Mouse (Mus musculus) embryonic facial prominence, embryonic 12.5 days (tissue): Measurements from ENCODE around the gene Kank1. TPM values are rescaled to one million over a fixed set of nuclear protein-coding genes. Genes with fewer than 3 reads are reported as not detected.

Source experiments
- ATAC-seq: fragments of 200-750 bp; cut with Nextera tagmentation; 2 replicates; pipeline ENCODE4 v1.8.0; 2017; ENCODE audit not compliant: insufficient number of reproducible peaks, insufficient read depth, low FRiP score, low TSS enrichment
- H3K27ac ChIP-seq: fragments of 300-500 bp; sonication (generic); 2 replicates; pipeline ENCODE4 v1.5.1; 2016; ENCODE audit warnings: mild to moderate bottlenecking
- H3K27me3 ChIP-seq: fragments of 300-500 bp; sonication (generic); 2 replicates; pipeline ENCODE4 v1.6.1; 2016; ENCODE audit warnings: mild to moderate bottlenecking, moderate library complexity
- H3K36me3 ChIP-seq: fragments of 300-500 bp; sonication (generic); 2 replicates; pipeline ENCODE4 v1.6.1; 2016; ENCODE audit warnings: mild to moderate bottlenecking
- H3K4me1 ChIP-seq: fragments of 300-500 bp; sonication (generic); 2 replicates; pipeline ENCODE4 v1.6.1; 2016
- H3K4me2 ChIP-seq: fragments of 300-500 bp; sonication (generic); replicated peaks from 2 replicates; pipeline ENCODE4 v1.6.1; 2016; ENCODE audit warnings: mild to moderate bottlenecking, moderate library complexity
- H3K4me3 ChIP-seq: fragments of 300-500 bp; sonication (generic); 2 replicates; pipeline ENCODE4 v1.5.1; 2016; ENCODE audit warnings: mild to moderate bottlenecking
- H3K9ac ChIP-seq: fragments of 300-500 bp; sonication (generic); 2 replicates; pipeline ENCODE4 v1.6.1; 2016; ENCODE audit warnings: mild to moderate bottlenecking, moderate library complexity
- H3K9me3 ChIP-seq: fragments of 300-500 bp; sonication (generic); 2 replicates; pipeline ENCODE4 v1.6.1; 2016; ENCODE audit warnings: mild to moderate bottlenecking, moderate library complexity
- WGBS: fragments of 180-500 bp; shearing (Covaris S2); methylation state at CpG from one replicate; pipeline ENCODE4 v1.1.7; 2016; 5-methylcytosine and 5-hydroxymethylcytosine counted together
- polyA plus RNA-seq: library from polyadenylated mRNA; unstranded; fragments of >200 nt; fragmentation: Nextera tagmentation; extraction: Ambion mirVana; gene quantifications from 2 replicates; pipeline ENCODE4 v1.2.1, GENCODE M21; 2016

Kank1 gene
- polyA plus RNA-seq, 1 experiment from 2014 or later: 27.6 TPM

DNA sequence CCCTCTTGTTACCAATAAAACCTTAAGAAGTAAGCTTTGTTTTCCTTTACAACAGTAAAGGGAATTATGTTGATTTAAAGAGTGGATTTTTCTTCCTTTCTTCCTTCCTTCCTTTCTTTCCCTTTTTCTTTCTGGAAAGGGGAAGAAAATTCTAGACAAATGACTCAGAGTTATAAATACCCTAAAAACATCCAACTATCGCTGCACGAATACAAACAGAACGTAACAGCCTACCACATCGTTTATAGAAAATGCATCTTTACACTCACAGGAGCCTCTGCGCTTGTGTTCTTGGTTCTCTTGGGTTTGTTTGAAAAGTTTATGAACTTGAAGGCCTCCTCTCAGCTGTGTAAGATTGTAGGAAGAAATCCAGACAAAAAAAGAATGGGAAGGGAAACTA is 178.7 kb downstream of the Kank1 start:
- Histone ChIP-seq H3K4me2 (no peak overlapping the region), H3K9me3 (no peaks in the 10 kb centered on the region), H3K4me1 (peaks cover 16% of the 10 kb centered on the region), H3K36me3 (peaks cover 15% of the 10 kb centered on the region), H3K27me3 (no peaks in the 10 kb centered on the region), H3K27ac (no peak overlapping the region), H3K4me3 (no peak overlapping the region), H3K9ac (no peak overlapping the region)
- 66% methylated on average over 5 of the region's 5 CpGs for WGBS
- no peak for ATAC-seq

DNA sequence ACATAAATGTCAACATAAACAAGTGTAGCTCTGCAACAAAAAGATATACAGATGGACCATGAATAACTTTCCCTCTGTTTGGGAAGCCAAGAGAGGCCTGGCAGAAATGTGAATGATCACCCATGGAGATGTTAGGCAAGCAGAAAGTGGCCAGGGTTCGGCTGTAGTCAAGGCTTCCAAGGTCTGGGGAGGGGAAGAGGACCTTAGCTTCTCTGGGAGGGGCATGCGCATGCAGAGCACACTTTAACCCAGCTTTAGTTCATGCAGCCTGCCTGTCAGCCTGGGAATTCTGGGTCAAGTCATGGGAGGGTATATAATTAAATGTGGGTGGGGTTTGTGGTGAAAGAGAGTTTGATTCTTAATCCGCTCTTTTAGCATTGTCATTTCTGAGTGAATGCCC is 180.9 kb downstream of the Kank1 start:
- no peak overlapping the region for H3K4me3 ChIP-seq
- no peak overlapping the region for H3K27ac ChIP-seq
- H3K4me2 ChIP-seq: no peak overlapping the region
- no peaks in the 10 kb centered on the region for H3K9me3 ChIP-seq
- no peak for ATAC-seq
- no peaks in the 10 kb centered on the region for H3K27me3 ChIP-seq
- H3K36me3 ChIP-seq: peaks cover 3% of the 10 kb centered on the region; the same call in 1 of the 2 replicates
- H3K9ac ChIP-seq: no peak overlapping the region
- peaks cover 16% of the 10 kb centered on the region for H3K4me1 ChIP-seq
- 86% methylated on average over 3 of the region's 3 CpGs for WGBS

DNA sequence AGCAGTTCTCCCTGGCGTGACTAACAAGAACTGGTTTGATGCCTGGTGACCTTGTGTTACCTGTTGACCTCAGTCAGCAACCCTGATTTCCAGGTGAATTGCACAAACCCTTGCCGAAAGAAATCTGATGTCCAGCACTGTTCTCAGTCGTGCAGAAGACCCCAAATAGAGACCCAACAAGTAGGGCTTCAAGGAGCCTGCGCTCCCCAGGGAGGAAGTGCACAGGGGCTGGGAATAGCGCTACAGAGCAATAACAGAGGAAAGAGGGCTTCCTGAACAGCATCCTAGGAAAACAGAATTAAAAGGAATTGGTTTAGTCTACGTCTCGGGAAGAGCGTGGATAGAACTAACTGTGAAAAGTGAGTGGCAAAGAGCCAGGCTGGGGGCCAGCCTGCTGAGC is 183.2 kb downstream of the Kank1 start:
- WGBS: 69% methylated on average over 8 of the region's 8 CpGs

DNA sequence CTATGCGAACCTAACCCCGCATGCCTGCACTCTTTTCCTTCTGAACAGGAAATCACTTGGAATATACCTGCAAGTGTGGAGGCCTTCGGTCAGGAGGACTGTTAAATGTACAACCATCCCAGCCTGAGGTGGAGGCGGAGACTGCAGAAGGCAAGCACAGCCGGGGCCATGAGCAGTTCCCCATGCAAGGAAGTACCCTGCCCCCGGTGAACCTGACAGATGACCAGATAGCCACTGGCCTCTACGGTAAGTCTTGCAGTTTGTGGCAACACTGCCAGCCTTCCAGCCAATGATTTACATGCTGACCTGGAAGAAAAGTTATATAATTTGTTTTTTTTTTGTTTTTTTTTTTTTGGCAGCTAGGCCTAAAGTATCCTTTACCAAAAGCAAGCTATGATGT is 185.3 kb downstream of the Kank1 start:
- H3K36me3 ChIP-seq: peaks cover 16% of the 10 kb centered on the region

More for the DNA sequence above, 183.2 kb downstream of the Kank1 start:
- Histone ChIP-seq H3K4me2 (no peak overlapping the region), H3K9ac (no peak overlapping the region), H3K4me1 (peaks cover 14% of the 10 kb centered on the region), H3K9me3 (no peaks in the 10 kb centered on the region), H3K36me3 (peaks cover 3% of the 10 kb centered on the region; the same call in 1 of the 2 replicates), H3K27me3 (no peaks in the 10 kb centered on the region), H3K4me3 (no peak overlapping the region), H3K27ac (no peak overlapping the region)
- no peak for ATAC-seq

DNA sequence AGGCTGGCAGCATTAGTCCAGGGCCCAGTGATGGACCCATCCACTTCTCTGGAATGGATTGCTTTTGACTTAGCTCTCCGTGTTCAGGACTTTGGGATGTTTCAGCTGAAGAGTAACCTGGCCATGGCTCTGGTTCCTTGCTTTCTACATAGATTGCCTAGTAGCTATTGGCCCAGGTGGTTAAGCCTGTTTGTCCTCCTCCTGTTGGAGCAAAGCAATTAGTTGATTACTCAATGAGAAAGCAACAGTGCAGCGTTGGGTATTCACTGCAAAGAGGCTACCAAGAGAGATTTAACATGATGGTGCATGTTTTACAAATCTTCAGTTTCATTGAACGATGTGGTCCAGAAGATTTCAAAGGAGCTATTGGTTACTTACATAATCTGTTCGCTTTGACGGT is 186.6 kb downstream of the Kank1 start:
- Histone ChIP-seq H3K4me3 (no peak overlapping the region), H3K9ac (no peak overlapping the region), H3K9me3 (no peaks in the 10 kb centered on the region), H3K27ac (no peak overlapping the region), H3K27me3 (no peaks in the 10 kb centered on the region), H3K4me2 (no peak overlapping the region), H3K4me1 (0 out of 2 replicates have a peak, but pooled peaks cover 3% of the 10 kb centered on the region), H3K36me3 (peaks cover 17% of the 10 kb centered on the region)
- WGBS: 83% methylated on average over 5 of the region's 5 CpGs
- no peak for ATAC-seq

More for the DNA sequence above, 185.3 kb downstream of the Kank1 start:
- 83% methylated on average over 7 of the region's 7 CpGs for WGBS
- no peak for ATAC-seq
- Histone ChIP-seq H3K4me1 (0 out of 2 replicates have a peak, but pooled peaks cover 3% of the 10 kb centered on the region), H3K4me2 (no peak overlapping the region), H3K27me3 (no peaks in the 10 kb centered on the region), H3K27ac (no peak overlapping the region), H3K9me3 (no peaks in the 10 kb centered on the region), H3K9ac (no peak overlapping the region), H3K4me3 (no peak overlapping the region)

DNA sequence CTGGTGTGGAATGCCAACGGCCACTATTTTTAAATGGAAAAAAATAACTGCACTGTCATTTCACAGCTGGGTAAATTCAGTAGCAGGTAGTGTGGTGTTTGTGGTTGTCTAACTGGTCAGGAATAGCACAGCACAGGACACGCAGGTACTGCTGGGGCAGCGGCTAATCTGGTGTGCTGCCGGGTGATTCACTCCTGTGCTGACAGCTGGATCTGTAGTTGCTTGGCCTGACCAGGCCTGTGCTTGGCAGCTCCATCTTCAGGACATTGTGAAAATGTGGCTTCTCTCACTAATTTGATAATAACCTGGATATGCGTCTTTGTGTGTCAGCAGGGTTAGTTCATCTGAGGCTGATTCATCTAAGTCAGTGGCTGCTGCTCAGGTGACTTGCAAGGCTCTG is 189.7 kb downstream of the Kank1 start:
- Histone ChIP-seq H3K9ac (no peak overlapping the region), H3K27me3 (no peaks in the 10 kb centered on the region), H3K9me3 (no peaks in the 10 kb centered on the region), H3K27ac (no peak overlapping the region), H3K4me3 (no peak overlapping the region), H3K4me1 (no peaks in the 10 kb centered on the region), H3K4me2 (no peak overlapping the region), H3K36me3 (peaks cover 28% of the 10 kb centered on the region)
- 84% methylated on average over 5 of the region's 5 CpGs for WGBS
- ATAC-seq: no peak

DNA sequence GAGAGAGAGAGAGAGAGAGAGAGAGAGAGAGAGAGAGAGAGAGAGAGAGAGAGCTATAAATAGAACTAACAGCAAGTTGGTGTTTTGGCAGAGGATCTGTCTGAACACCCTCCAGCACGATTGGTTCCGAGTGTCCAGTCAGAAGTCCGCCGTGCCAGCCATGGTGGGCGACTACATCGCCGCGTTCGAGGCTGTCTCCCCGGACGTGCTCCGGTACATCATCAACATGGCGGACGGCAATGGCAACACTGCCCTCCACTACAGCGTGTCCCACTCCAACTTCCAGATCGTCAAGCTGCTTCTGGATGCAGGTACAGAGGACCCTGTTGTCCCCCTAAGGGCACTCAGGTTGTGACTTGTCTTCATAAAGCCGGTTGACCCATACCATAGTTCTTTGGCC is 191.1 kb downstream of the Kank1 start:
- no peak overlapping the region for H3K4me3 ChIP-seq
- no peaks in the 10 kb centered on the region for H3K27me3 ChIP-seq
- H3K4me1 ChIP-seq: no peaks in the 10 kb centered on the region
- no peaks in the 10 kb centered on the region for H3K9me3 ChIP-seq
- WGBS: 97% methylated on average over 17 of the region's 17 CpGs
- ATAC-seq: no peak
- no peak overlapping the region for H3K27ac ChIP-seq
- peaks cover 32% of the 10 kb centered on the region for H3K36me3 ChIP-seq
- no peak overlapping the region for H3K4me2 ChIP-seq
- no peak overlapping the region for H3K9ac ChIP-seq

DNA sequence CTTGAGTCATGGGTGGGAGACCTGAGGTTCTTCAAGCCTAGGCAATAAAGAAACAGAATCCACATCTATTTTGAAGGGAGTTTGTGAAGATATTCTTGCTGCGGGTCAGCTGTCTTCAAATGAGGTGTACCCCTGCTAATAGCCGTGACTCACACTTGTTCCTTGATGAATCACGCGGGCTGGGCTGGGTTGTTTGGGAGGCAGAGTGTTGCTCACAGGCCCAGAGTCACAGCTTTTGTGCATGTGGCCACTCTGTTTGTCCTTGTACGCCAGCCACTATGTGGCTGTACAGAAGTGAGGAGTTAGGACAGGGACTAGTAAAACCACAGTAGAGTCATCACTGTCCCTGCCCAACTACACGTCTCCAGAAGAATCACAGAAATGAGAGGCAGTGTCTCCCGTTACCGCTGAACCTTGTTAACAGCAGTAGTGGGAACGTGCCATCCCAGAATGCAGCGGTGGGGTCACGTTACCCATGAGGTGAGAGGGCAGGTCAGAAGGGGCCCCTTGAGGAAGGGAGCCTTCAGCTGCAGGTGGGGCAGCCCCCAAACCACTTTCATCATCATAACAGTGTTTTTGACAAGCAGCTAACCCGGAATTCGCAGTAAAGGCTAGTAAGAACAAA is 191.7 kb downstream of the Kank1 start:
- no peaks in the 10 kb centered on the region for H3K27me3 ChIP-seq
- ATAC-seq: no peak
- H3K9ac ChIP-seq: no peak overlapping the region
- 75% methylated on average over 13 of the region's 13 CpGs for WGBS
- no peak overlapping the region for H3K4me2 ChIP-seq
- peaks cover 38% of the 10 kb centered on the region for H3K36me3 ChIP-seq
- H3K4me1 ChIP-seq: no peaks in the 10 kb centered on the region
- no peaks in the 10 kb centered on the region for H3K9me3 ChIP-seq
- no peak overlapping the region for H3K4me3 ChIP-seq
- H3K27ac ChIP-seq: no peak overlapping the region

DNA sequence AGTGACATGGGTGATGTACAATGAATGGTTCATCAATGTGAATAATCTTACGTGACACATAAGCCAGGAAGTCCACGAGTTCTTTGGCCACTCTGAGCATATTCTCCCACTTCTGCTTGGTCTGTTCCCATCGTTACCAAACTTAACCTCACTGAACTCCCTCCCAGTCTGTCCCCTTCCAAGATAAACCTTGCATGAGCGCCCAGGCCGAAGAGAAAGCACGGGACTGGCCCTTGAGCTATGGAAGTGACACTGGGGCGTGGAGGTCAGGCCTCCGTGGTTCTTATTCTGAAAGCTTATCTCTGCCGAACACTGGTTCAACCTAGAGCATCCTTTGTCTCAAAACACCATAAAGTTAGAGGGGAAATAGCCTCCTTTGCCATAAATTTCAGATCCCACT is 194.7 kb downstream of the Kank1 start:
- Histone ChIP-seq H3K36me3 (peaks cover 35% of the 10 kb centered on the region), H3K9ac (no peak overlapping the region), H3K4me2 (no peak overlapping the region), H3K4me1 (peaks cover 9% of the 10 kb centered on the region; the same call in 1 of the 2 replicates), H3K27ac (no peak overlapping the region), H3K27me3 (no peaks in the 10 kb centered on the region), H3K9me3 (no peaks in the 10 kb centered on the region), H3K4me3 (no peak overlapping the region)
- 78% methylated on average over 9 of the region's 9 CpGs for WGBS
- no peak for ATAC-seq

DNA sequence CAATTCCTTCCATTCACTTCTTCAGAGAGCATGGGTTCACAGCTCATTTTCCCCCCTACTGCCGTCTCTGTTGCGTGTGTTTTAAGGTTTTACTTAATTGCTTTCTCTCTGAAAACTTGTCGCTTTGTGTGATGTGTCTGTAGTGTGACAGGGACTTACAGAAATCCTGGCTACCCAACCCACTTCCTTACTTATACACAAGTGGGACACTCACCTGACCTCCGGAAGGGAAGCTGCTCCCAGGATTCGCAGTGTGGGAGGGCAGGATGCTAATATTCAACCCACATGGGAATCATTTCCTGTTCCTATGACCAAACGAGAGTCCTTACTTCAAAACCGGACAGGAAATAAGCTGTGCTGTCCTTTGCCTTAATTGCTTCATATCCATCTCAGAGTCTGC is 195.1 kb downstream of the Kank1 start:
- no peak for ATAC-seq
- WGBS: 58% methylated on average over 7 of the region's 7 CpGs

DNA sequence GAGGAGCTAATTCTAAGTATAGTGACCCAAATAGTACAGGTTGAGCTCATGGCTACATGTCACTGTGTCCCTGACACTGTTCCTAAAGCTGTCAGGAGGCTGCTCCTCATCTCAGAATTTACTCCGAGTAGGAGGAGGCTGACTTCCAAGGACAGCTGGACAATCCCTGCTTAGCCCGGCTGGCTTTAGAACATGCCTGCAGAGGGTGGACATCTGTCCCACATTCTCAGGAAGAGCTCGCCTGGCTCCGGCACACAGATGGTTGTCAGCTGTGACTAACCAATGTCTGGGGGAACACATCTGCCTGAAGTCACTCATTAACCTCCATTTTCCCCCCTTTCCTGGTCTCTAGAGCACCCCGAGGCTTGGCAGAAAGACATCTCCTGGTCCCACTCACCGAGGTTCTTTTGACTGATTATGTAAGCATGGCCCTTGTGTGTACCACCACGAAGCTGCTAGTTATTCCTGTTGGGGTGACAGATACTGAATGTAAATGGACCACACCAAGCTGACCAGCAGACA is 196.5 kb downstream of the Kank1 start:
- no peaks in the 10 kb centered on the region for H3K9me3 ChIP-seq
- no peak overlapping the region for H3K4me2 ChIP-seq
- 66% methylated on average over 7 of the region's 7 CpGs for whole genome bisulfite sequencing
- no peak overlapping the region for H3K4me3 ChIP-seq
- peaks cover 28% of the 10 kb centered on the region for H3K36me3 ChIP-seq
- no peak for ATAC-seq
- H3K4me1 ChIP-seq: peaks cover 9% of the 10 kb centered on the region; the same call in 1 of the 2 replicates
- H3K27ac ChIP-seq: no peak overlapping the region
- H3K27me3 ChIP-seq: no peaks in the 10 kb centered on the region
- no peak overlapping the region for H3K9ac ChIP-seq

More for the DNA sequence above, 195.1 kb downstream of the Kank1 start:
- Histone ChIP-seq H3K4me2 (no peak overlapping the region), H3K9ac (no peak overlapping the region), H3K4me3 (no peak overlapping the region), H3K36me3 (peaks cover 31% of the 10 kb centered on the region), H3K4me1 (peaks cover 9% of the 10 kb centered on the region; the same call in 1 of the 2 replicates), H3K27me3 (no peaks in the 10 kb centered on the region), H3K27ac (no peak overlapping the region), H3K9me3 (no peaks in the 10 kb centered on the region)

DNA sequence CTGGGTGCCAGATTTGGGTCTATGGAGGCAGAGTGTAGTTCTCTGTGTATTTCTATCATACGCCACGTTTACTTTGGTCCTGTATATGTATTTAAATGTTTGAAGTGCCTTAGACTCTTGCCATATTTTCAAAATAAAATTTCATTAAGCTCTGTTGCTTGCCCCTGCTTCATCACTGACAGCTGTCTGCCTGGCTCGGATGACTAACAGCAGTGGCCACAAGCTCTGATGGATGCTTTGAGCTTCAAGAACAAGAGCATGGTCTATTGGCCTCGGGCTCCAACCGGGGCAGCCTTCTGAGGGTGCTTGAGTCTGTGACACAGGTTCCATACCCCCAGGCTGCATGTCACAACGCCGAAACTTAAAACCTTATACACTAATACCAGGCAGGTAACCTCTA is 197.6 kb downstream of the Kank1 start:
- H3K9ac ChIP-seq: no peak overlapping the region
- peaks cover 9% of the 10 kb centered on the region; the same call in 1 of the 2 replicates for H3K4me1 ChIP-seq
- no peak overlapping the region for H3K27ac ChIP-seq
- H3K27me3 ChIP-seq: no peaks in the 10 kb centered on the region
- no peak overlapping the region for H3K4me2 ChIP-seq
- WGBS: 79% methylated on average over 7 of the region's 7 CpGs
- no peak for ATAC-seq
- peaks cover 27% of the 10 kb centered on the region for H3K36me3 ChIP-seq
- H3K9me3 ChIP-seq: no peaks in the 10 kb centered on the region
- H3K4me3 ChIP-seq: no peak overlapping the region
